Mouse (Mus musculus) brain, embryonic 14.5 days (tissue): Measurements from ENCODE around the gene Wdr48. TPM values are rescaled to one million over a fixed set of nuclear protein-coding genes. Genes with fewer than 3 reads are reported as not detected.

ENCODE experiments used
- DNase-seq: peaks from one replicate; pipeline ENCODE4 v3.0.0-alpha.2; 2011; ENCODE audit warnings: low read depth
- CTCF ChIP-seq: fragments of 200-500 bp; IDR thresholded peaks from 2 replicates; pipeline ENCODE4 v1.5.1; 2012; ENCODE audit warnings: inconsistent platforms, mild to moderate bottlenecking, moderate library complexity, borderline replicate concordance; ENCODE audit not compliant: insufficient read depth, insufficient read length; ENCODE audit errors: extremely low read depth
- POLR2A ChIP-seq: fragments of 200-500 bp; IDR thresholded peaks from 2 replicates; pipeline ENCODE4 v1.6.1; 2012; ENCODE audit warnings: mild to moderate bottlenecking, inconsistent platforms, borderline replicate concordance; ENCODE audit not compliant: poor library complexity, insufficient read depth, insufficient read length, severe bottlenecking; ENCODE audit errors: extremely low read depth
- polyA plus RNA-seq: library from polyadenylated mRNA; depleted of rRNA; stranded (reverse); fragments of >200 nt; gene quantifications from 2 replicates; pipeline ENCODE4 v1.2.3, GENCODE M21; 2012

The Wdr48 gene
- polyA plus RNA-seq, 1 experiment, result 81.1 TPM

DNA sequence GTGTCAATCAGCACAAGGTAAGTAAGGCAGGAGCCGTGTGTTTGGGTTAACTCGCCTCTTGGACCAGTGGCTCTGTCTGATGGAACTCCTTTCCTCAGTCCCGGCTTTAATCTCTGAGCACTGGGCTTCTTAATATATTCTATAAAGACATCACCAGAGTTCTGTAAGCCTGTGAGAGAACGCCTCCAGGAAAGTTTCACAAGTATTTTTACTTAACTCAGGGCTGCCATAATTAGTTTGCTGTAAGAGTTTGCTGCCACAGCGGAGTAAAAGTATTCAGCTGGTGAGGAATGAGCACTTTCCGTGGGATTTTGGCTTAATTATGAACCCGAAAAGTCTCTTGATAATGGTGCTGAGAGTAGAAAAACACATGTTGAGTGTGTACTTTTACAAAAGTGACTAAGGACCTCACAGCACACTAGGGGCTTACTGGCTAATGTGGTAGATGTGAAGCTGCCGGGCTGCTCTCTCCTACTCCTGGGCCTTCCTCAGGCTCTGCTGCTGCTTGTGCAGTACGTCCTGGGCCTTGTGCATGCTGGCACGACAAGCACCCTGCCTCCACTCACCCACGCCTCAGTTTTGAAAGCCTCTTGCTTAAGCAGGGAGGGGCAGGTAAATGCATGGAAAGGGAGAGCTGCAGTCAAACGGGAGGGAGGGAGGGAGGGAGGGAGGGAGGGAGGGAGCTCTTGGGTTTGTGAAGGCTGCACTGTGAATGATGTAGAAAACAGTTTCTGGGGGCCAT is 7.9 kb downstream of the Wdr48 start:
- TF ChIP-seq CTCF (no peak), POLR2A (no peak)
- no peak for DNase-seq

DNA sequence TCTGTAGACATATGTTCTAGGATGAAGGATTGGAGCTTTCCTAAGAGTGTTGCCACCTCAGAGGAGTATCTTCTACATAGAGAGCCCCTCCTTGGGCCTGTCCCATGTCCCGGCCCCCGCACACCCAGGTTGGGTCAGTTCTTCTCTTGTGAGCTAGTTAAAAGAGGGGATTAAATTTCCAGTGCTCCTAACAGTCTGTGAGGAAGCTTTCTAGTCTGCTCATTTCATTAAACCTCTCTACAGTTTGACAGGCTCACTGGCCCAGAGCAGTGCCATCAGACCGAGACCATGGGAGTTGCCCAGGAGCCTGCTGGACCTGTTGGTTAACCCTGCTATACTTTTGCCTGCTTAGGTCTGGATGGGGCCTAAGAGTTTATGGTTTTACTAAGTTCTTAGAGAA is 14.0 kb downstream of the Wdr48 start:
- TF ChIP-seq POLR2A, result no peak
- TF ChIP-seq CTCF, result no peak
- DNase-seq, result no peak

DNA sequence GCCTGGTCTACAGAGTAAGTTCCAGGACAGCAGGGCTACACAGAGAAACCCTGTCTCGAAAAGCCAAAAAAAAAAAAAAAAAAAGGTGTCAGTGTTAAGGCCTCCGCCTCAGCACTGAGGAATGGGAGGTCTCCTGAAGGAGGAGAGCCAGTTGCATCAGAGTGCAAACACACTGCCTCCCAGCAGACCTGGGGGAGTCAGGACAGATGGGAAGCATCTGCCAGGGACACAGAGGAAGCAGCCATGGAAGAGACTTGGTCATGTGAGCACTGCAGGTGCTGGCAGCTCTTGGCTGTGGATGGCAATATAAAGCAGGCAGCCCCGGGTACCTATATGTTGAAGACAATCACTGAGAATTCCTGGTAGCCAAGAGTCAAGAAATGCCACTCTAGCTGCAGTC is 15.3 kb downstream of the Wdr48 start:
- DNase-seq, result no peak
- no peak for TF ChIP-seq POLR2A
- TF ChIP-seq CTCF, result no peak

DNA sequence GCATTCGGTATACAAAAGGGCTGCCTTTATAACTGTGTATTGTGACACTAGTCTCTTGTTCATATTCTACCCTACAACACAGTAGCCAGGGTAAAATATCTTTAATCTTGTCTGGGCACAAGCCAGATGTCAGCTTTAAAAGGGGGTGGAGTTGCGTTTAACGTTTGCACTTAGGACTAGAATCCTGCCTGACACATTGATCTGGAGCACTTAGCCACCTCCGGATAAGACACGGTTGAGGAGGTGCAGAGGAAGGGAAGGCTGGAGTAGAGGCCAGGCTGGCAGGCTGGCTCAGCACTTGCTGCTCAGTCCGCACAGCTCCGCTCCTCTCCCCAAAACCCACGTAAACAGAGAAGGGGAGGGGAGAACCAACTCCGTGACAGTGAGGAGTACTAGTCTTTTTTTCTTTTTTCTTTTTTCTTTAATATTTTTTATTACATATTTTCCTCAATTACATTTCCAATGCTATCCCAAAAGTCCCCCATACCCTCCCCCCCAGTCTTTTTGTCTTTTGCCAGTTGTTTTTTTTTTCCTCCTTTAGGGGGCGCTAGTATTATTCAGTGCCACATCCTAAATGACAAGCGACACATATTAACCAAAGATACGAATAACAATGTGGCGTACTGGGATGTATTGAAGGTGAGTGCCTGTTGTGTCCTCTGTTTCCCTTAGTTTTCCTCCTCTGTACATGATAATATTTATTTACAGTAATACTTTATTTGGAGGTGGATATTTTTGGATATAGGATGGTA is 18.6 kb downstream of the Wdr48 start:
- no peak for DNase-seq
- TF ChIP-seq CTCF, result no peak
- no peak for TF ChIP-seq POLR2A

DNA sequence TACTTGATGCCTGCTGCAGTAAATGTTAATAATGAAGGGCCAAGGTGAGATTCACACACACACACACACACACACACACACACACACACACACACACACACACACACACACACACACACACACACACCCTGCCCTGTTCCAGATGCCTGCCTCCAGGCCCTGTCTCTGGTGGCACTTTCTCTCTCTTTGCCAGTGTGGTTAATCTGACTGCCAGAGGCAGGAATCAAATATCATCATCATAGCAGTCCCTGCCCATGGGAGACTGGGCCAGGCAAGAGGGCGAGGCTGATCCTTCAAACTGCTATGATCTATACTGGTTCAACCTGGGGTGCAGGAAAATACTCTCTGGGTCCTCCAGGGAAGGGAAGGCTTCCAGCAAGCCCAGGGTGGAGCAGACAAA is 25.2 kb downstream of the Wdr48 start:
- no peak for DNase-seq
- TF ChIP-seq CTCF, result no peak
- TF ChIP-seq POLR2A, result no peak

DNA sequence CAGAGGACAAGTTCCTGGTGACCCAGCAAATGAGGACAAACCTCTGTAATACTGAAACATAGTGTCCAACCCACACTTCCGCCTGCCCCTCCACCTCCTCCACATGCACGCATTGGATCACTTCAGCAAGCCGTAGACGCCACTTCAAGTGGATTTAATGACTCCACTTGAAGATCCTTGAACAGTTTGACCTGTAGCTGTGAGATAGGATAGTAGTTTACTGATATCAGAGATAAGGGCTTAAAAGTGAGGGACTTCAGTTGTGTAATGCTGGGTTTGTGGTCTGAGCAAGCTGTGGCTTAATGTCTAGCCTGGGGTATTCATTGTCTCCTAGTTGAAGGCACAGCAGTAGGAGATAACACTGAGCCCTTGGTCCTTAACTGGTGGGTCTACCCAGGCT is 28.8 kb downstream of the Wdr48 start:
- TF ChIP-seq POLR2A (no peak), CTCF (no peak)
- DNase-seq, result no peak

DNA sequence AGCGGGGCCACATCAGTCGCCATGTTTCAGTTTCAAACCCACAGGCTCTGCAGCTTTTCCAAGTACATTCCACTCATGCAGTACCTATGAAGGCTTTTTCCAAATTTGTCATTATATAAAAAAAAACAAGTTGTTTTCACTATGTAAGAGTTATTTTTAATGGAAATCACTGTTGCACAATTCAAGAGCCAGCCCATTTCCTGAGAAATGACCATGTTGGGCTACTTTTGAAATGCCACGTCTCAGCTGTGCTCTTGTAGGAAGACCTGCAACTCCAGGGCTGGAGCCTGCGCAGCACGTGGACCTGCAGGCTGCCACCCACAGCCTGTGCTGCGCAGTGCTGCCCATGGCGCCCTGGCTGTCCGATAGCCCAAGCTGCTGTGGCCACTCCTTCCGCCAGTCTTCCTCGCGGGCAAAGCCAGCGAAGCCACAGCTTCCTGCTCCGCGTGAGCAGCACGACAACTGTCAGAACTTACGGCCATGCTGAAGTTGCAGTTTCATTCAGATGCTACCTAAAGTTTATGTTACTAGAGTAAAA is 30.5 kb downstream of the Wdr48 start:
- peak; percentile 22 for DNase-seq
- no peak for TF ChIP-seq CTCF

DNA sequence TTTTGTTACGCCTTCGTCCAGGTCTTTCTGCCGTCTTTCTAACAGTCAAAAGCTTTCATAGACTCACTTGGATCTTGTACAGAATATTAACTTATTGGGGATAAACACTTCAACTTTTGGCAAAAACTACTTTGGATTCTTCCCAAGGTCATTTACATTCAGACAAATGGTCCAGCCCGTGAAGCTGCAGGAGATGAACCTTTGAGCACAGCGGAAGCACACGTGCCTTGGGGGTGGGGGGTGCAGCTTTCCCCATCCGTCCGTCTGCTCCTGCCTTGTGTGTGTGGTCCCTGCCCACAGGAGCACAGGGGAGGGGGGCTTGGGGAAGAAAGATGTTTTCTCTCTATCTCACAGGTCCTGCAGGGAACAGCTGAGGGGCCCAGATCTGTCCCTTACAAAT is 31.1 kb downstream of the Wdr48 start:
- no peak for TF ChIP-seq CTCF
- TF ChIP-seq POLR2A, result no peak
- no peak for DNase-seq

DNA sequence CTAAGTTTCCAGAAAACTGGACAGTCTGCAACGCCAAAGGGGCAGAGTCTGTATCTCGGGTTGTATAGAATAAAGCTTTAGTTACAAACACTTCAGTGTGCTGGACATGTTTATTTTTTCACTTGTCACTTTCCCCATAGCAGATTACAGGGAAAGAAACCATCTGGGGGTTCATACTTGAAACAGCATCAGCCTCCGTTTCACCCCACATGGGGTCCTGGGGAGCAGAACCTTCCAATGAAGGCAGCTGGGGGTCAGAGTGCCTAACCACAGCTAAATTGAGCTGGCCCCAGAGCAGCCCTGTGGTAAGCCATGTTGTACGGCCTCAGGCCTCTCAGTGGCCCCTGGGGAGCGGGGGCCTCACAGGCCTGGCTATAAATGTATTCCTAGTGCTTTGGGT is 31.8 kb downstream of the Wdr48 start:
- DNase-seq, result no peak
- no peak for TF ChIP-seq POLR2A
- TF ChIP-seq CTCF, result no peak

DNA sequence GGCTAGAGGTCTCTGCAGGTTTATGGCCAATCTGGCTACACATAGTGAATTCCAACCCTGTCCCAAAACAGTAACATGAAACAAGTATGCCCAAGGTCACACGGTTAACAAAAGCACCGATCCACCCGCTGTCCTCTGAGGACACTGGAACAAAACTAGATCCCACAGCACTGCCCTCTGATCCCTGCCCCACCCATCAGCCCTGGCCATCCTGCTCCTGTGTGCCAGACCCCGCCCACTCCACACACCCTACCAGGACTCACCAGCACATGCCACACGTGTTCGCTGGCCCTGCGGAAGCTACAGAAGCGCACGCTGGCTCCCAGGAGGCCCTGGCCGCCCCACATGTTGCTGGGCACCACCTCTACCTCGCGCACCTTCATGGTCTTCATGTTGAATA is 37.7 kb downstream of the Wdr48 start:
- TF ChIP-seq CTCF (no peak), POLR2A (no peak)
- DNase-seq, result no peak

DNA sequence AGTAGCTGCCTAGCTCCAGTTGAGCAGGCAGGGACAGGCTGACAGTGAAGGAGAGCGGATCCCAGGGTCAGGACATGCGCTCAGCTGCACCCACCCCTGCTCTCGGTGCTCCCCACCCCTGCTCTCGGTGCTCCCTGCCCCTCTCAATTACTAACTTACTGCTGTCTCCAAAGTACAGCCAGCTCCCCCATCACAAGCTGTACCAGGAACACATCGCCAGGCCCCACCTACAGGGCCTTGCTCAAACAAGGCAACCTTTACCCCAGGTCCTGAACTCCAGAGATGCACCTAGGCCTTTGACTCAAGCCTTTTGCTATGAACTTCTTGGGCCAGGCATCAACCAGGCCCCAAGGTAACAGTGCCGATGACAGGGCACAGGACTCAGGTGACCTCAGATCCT is 39.0 kb downstream of the Wdr48 start:
- TF ChIP-seq CTCF (no peak), POLR2A (no peak)
- DNase-seq, result no peak
